Mouse (Mus musculus) retina, embryonic 14.5 days (tissue): ENCODE results near the gene Mau2.
"Not testable (repeated sequence)": the region's sequence is repeated elsewhere in the genome, so short reads cannot be mapped to it uniquely, and the experiment has no call there.

Experiments used
- DNase-seq: peaks from one replicate; pipeline ENCODE4 v3.0.0-alpha.2; 2015; ENCODE audit warnings: low spot score

Mau2 gene

GRCm38 (mm10) chr8:70023596-70023995, 18.9 kb downstream of the Mau2 start:
- peak; percentile 60 for DNase-seq

- no peak for DNase-seq
Measured at GRCm38 (mm10) chr8:70015017-70015416, 27.5 kb downstream of the Mau2 start.

GRCm38 (mm10) chr8:70012763-70013162, 29.8 kb downstream of the Mau2 start:
- DNase-seq = no peak

- DNase-seq = no peak
Measured at GRCm38 (mm10) chr8:70012350-70012749, 30.2 kb downstream of the Mau2 start.

GRCm38 (mm10) chr8:70010796-70011195, 31.7 kb downstream of the Mau2 start:
- not testable (repeated sequence) for DNase-seq

- DNase-seq = no peak
Measured at GRCm38 (mm10) chr8:70005178-70005577, 37.4 kb downstream of the Mau2 start.

- no peak for DNase-seq
Measured at GRCm38 (mm10) chr8:70004345-70004744, 38.2 kb downstream of the Mau2 start.

GRCm38 (mm10) chr8:70003204-70003657, 39.3 kb downstream of the Mau2 start:
- DNase-seq = no peak

GRCm38 (mm10) chr8:70001892-70002191, 40.7 kb downstream of the Mau2 start:
- DNase-seq = not testable (repeated sequence)

- peak; percentile 83 for DNase-seq
Measured at GRCm38 (mm10) chr8:70001176-70001891, 41.2 kb downstream of the Mau2 start.

- no peak for DNase-seq
Measured at GRCm38 (mm10) chr8:70000226-70000625, 42.3 kb downstream of the Mau2 start.

GRCm38 (mm10) chr8:69999236-69999635, 43.3 kb downstream of the Mau2 start:
- DNase-seq = no peak

GRCm38 (mm10) chr8:69998706-69999105, 43.8 kb downstream of the Mau2 start:
- DNase-seq = no peak

GRCm38 (mm10) chr8:69996589-69997285, 45.8 kb downstream of the Mau2 start:
- DNase-seq = no peak

GRCm38 (mm10) chr8:69995776-69996588, 46.6 kb downstream of the Mau2 start, which contains the start of gene Gatad2a:
Gene Gatad2a, minus strand, starts transcription at chr8:69996384.
- peak; percentile 100 for DNase-seq

GRCm38 (mm10) chr8:69995422-69995775, 47.1 kb downstream of the Mau2 start:
- DNase-seq = no peak

- DNase-seq = not testable (repeated sequence)
Measured at GRCm38 (mm10) chr8:69988936-69989335, 53.6 kb downstream of the Mau2 start.

- no peak for DNase-seq
Measured at GRCm38 (mm10) chr8:69987744-69988143, 54.8 kb downstream of the Mau2 start.

GRCm38 (mm10) chr8:69984876-69985553, 57.5 kb downstream of the Mau2 start:
- no peak for DNase-seq

- no peak for DNase-seq
Measured at GRCm38 (mm10) chr8:69978456-69978855, 64.1 kb downstream of the Mau2 start.

- DNase-seq = no peak
Measured at GRCm38 (mm10) chr8:69974806-69975205, 67.7 kb downstream of the Mau2 start.

- peak; percentile 95 for DNase-seq
Measured at GRCm38 (mm10) chr8:69974194-69974614, 68.3 kb downstream of the Mau2 start.
